Mouse (Mus musculus): ENCODE data around the gene Ly6g6c. TPM values are rescaled to one million over a fixed set of nuclear protein-coding genes. Genes with fewer than 3 reads are reported as not detected.

The Ly6g6c gene
- polyA plus RNA-seq, 1 experiment from 2014 or later, result not detected

GRCm38 (mm10) chr17:35080248-35080647 lies 15.1 kb downstream of the Ly6g6c start:
- Histone ChIP-seq H3K9ac (no peak overlapping the region), H3K4me3 (replicated peaks) (no peak overlapping the region), H3K36me3 (no peaks in the 10 kb centered on the region), H3K27ac (no peak overlapping the region), H3K4me2 (no peak overlapping the region), H3K9me3 (replicated peaks) (no peaks in the 10 kb centered on the region), H3K4me1 (peaks cover 26% of the 10 kb centered on the region), H3K27me3 (no peaks in the 10 kb centered on the region)
- WGBS, result 40% methylated on average over 6 of the region's 6 CpGs
- no peak for ATAC-seq (replicated peaks; ENCODE audit: low FRiP score)

GRCm38 (mm10) chr17:35080710-35081109 lies 15.5 kb downstream of the Ly6g6c start:
- Histone ChIP-seq H3K27ac (no peak overlapping the region), H3K9ac (no peak overlapping the region), H3K4me3 (replicated peaks) (no peak overlapping the region), H3K4me1 (peaks cover 26% of the 10 kb centered on the region), H3K4me2 (no peak overlapping the region), H3K9me3 (replicated peaks) (no peaks in the 10 kb centered on the region), H3K27me3 (no peaks in the 10 kb centered on the region), H3K36me3 (no peaks in the 10 kb centered on the region)
- ATAC-seq (replicated peaks; ENCODE audit: low FRiP score), result no peak
- WGBS, result 80% methylated on average over 4 of the region's 4 CpGs

DNA sequence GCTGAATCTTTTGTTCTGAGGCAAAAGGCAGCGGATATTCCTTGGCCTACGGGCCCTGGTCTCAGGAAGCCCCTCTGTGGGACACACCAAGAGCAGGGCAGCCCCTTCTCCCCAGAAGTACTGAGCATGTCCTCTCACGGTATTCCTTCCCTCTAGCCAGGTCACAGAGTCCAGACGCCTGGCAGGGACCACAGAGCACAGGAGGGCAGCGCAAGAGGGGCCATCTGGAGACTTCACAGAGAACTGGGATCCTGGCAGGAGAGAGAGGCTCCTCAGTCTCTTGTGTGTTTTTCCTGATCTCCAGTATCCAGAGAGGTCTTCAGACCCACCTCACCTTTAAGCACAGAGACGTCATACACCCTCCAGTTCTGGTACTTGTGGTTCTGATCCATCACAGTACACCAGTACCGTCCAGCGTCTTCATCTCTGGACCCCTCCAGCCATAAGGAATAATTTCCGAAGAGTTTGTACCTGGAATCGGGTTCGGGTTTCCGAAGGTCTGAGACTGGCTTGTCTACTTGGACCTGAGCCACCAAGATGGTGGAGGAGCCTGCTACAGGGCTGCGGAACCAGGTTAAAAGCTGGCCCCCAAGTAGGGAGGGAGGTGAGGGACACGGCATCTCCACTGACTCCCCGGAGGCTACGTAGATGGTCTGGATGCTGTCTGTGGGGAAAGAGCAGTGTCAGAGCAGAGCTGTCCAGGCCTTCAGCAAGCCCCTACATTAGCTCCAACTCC lies 17.8 kb downstream of the Ly6g6c start:
- Histone ChIP-seq H3K9me3 (replicated peaks) (no peaks in the 10 kb centered on the region), H3K27ac (no peak overlapping the region), H3K4me2 (no peak overlapping the region), H3K27me3 (no peaks in the 10 kb centered on the region), H3K9ac (no peak overlapping the region), H3K36me3 (no peaks in the 10 kb centered on the region), H3K4me1 (peaks cover 8% of the 10 kb centered on the region; the same call in 1 of the 2 replicates), H3K4me3 (replicated peaks) (no peak overlapping the region)
- 86% methylated on average over 16 of the region's 16 CpGs for WGBS
- no peak for ATAC-seq (replicated peaks; ENCODE audit: low FRiP score)

DNA sequence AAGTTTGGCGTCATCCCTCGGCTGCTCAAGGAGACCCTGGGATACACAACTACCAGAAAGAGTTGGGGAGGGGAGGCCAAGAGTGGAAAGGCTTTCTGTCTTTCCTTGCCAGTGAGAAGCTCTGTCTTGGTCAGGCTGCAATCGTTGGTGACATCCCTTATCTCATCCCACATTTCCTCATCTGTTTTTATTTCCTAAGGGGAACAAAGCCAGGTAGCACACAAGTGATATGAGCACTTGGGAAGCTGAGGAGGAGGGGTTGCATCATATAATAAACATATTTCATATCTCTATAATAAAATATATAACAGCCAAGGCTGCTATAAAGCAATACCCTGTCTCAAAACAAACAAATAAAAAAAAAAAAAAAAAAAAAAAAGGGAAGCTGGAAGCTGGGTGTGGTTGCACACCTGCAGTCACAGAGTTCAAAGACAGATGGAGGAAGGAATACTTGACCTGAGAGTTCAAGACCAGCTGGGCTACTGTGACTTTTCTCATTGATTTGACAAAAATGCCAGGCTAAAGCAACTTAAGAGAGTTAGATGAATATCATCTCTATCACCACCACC lies 18.8 kb downstream of the Ly6g6c start:
- H3K4me1 ChIP-seq, result 0 out of 2 replicates have a peak, but pooled peaks cover 4% of the 10 kb centered on the region
- H3K27me3 ChIP-seq, result no peaks in the 10 kb centered on the region
- 72% methylated on average over 3 of the region's 3 CpGs for WGBS
- H3K4me3 ChIP-seq (replicated peaks), result no peak overlapping the region
- no peak overlapping the region for H3K9ac ChIP-seq
- no peaks in the 10 kb centered on the region for H3K9me3 ChIP-seq (replicated peaks)
- H3K27ac ChIP-seq, result no peak overlapping the region
- ATAC-seq (replicated peaks; ENCODE audit: low FRiP score), result no peak
- no peaks in the 10 kb centered on the region for H3K36me3 ChIP-seq
- no peak overlapping the region for H3K4me2 ChIP-seq

DNA sequence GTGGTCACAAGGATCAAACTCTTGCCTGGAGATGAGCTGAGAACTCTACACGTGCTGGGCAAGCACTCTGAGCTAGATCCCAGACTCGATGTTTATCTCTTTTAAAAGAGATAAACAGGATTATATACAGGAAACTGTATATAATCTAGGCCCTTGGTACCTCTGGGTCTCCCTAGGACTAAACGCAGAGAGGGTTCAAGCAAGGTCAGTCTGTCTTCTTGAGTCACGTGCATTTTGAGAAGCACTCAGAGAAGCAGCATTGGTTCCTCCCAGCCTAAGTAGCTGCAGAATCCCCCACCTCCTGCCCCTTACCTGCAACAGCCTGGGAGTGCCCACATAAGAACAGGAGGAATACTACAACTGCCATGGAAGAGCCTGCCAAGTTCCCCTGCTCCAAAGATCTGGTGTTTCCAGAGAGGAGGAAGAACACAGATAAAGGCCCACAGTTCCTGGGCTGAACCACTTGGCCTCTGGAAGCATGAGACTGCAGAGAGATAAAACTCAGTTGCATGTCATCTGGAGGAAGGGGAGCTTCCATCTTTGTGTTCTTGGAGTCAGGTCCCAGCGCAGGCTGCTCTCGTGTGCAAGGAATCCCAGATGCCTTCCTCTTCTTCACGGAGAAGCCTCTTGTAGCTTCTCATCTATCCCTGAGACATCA lies 20.1 kb downstream of the Ly6g6c start, which contains the start of gene Ly6g6f:
Ly6g6f (minus strand) TSS at position 403 of the 658 bp plus-strand sequence.
- no peak for ATAC-seq (replicated peaks; ENCODE audit: low FRiP score)
- 77% methylated on average over 7 of the region's 7 CpGs for WGBS
- Histone ChIP-seq H3K9me3 (replicated peaks) (no peaks in the 10 kb centered on the region), H3K4me1 (peaks cover 7% of the 10 kb centered on the region), H3K9ac (no peak within 1 kb of the TSS), H3K36me3 (no peaks in the 10 kb centered on the region), H3K27me3 (no peaks in the 10 kb centered on the region), H3K4me3 (replicated peaks) (no peak within 1 kb of the TSS), H3K27ac (no peak within 1 kb of the TSS), H3K4me2 (no peak within 1 kb of the TSS)

DNA sequence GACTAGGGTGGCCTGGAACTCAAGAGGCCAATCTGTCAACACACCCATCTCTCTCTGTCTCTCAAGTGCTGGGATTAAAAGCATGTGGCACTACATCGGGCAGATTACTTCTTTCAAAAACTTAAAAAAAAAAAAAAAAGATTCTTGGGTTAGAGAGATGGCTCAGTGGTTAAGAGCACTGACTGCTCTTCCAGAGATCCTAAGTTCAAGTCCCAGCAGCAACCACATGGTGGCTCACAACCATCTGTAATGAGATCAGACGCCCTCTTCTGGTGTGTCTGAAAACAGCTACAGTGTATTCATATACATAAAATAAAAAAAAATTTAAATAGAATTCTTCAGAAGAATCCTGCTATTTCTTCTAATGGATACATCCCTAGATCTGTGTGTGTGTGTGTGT lies 23.0 kb downstream of the Ly6g6c start:
- peaks cover 18% of the 10 kb centered on the region for H3K36me3 ChIP-seq
- no peak overlapping the region for H3K27ac ChIP-seq
- no peaks in the 10 kb centered on the region for H3K9me3 ChIP-seq (replicated peaks)
- no peak overlapping the region for H3K4me3 ChIP-seq (replicated peaks)
- no peaks in the 10 kb centered on the region for H3K27me3 ChIP-seq
- 53% methylated on average over 2 of the region's 2 CpGs for WGBS
- no peak overlapping the region for H3K4me2 ChIP-seq
- H3K9ac ChIP-seq, result no peak overlapping the region
- ATAC-seq (replicated peaks; ENCODE audit: low FRiP score), result no peak
- H3K4me1 ChIP-seq, result peaks cover 22% of the 10 kb centered on the region

- no peaks in the 10 kb centered on the region for H3K9me3 ChIP-seq (replicated peaks)
- peak within 1 kb of the TSS; percentile 98 for H3K27ac ChIP-seq
- peak within 1 kb of the TSS; percentile 73 for H3K4me2 ChIP-seq
- H3K4me1 ChIP-seq, result peaks cover 22% of the 10 kb centered on the region
- peaks cover 26% of the 10 kb centered on the region for H3K36me3 ChIP-seq
- WGBS, result 3% methylated on average over 67 of the region's 67 CpGs
- H3K4me3 ChIP-seq (replicated peaks), result peak within 1 kb of the TSS; percentile 76
- H3K27me3 ChIP-seq, result no peaks in the 10 kb centered on the region
- H3K9ac ChIP-seq, result peak within 1 kb of the TSS; percentile 81
- ATAC-seq (replicated peaks; ENCODE audit: low FRiP score), result peak; percentile 97
Measured at GRCm38 (mm10) chr17:35088825-35089644, 23.8 kb downstream of the Ly6g6c start, which contains the start of gene Abhd16a. Abhd16a (plus strand) TSS chr17:35089263.

- 66% methylated on average over 8 of the region's 8 CpGs for WGBS
Measured at GRCm38 (mm10) chr17:35090166-35090932, 25.2 kb downstream of the Ly6g6c start.

GRCm38 (mm10) chr17:35092403-35093198 lies 27.4 kb downstream of the Ly6g6c start:
- WGBS, result 80% methylated on average over 14 of the region's 14 CpGs
- Histone ChIP-seq H3K9ac (no peak overlapping the region), H3K4me2 (no peak overlapping the region), H3K9me3 (replicated peaks) (no peaks in the 10 kb centered on the region), H3K4me1 (peaks cover 27% of the 10 kb centered on the region), H3K36me3 (peaks cover 58% of the 10 kb centered on the region), H3K4me3 (replicated peaks) (no peak overlapping the region), H3K27me3 (no peaks in the 10 kb centered on the region), H3K27ac (0 out of 2 replicates have a peak overlapping the region, but pooled peaks have one; percentile 13)
- no peak for ATAC-seq (replicated peaks; ENCODE audit: low FRiP score)

More at GRCm38 (mm10) chr17:35090166-35090932, 25.2 kb downstream of the Ly6g6c start:
- no peaks in the 10 kb centered on the region for H3K27me3 ChIP-seq
- H3K4me1 ChIP-seq, result peaks cover 22% of the 10 kb centered on the region
- H3K36me3 ChIP-seq, result peaks cover 38% of the 10 kb centered on the region
- no peak for ATAC-seq (replicated peaks; ENCODE audit: low FRiP score)
- peak overlapping the region; percentile 73 for H3K4me2 ChIP-seq
- no peaks in the 10 kb centered on the region for H3K9me3 ChIP-seq (replicated peaks)
- peak overlapping the region; percentile 81 for H3K9ac ChIP-seq
- peak overlapping the region; percentile 76 for H3K4me3 ChIP-seq (replicated peaks)
- peak overlapping the region; percentile 98; the same call in 1 of the 2 replicates for H3K27ac ChIP-seq

DNA sequence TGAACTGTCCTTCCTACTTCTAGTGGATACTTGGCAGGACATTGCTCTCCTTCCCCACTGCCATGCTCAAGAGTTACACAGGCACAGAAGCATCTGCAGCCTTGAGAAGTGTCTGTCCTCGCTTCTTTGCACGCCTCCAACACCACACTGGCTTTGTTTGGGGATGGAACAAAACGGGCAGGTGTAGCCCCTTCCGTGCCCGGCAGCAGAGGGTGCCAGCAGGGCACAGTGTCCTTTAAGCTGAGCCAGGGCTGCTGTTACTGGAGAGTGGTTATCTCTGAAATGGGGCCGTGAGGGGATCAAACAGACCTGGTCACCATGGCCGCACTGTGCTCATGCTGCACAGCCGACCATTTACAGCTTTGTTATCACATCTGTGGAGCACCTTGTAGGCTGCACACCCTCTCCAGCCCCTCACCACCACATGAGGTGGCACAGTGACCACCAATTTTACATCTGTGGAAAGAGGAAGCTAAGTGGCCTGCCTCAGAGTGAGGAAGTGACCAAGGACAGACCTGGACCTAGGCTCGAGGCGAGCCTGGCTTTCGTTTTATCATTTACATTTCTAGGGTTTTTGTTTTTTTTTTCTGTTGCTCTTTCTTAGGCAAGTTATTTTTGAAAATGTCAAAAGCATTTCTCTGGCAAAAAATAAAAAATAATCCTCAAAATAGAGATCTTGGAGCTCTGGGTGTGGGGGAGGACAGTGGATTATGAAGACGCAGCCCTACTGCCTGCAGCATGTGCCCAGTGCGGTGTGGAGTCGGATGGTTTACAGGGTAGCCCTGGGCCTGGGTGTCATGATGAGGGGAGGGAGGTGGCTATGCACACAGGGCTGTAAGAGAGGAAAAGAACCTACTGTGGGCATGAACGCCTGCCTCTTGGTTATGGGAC lies 29.5 kb downstream of the Ly6g6c start:
- ATAC-seq (replicated peaks; ENCODE audit: low FRiP score), result no peak
- peaks cover 78% of the 10 kb centered on the region for H3K36me3 ChIP-seq
- 88% methylated on average over 15 of the region's 15 CpGs for WGBS

More for the DNA sequence above, 29.5 kb downstream of the Ly6g6c start:
- Histone ChIP-seq H3K4me1 (peaks cover 30% of the 10 kb centered on the region), H3K27me3 (no peaks in the 10 kb centered on the region), H3K4me2 (no peak overlapping the region), H3K4me3 (replicated peaks) (no peak overlapping the region), H3K9ac (no peak overlapping the region), H3K27ac (no peak overlapping the region), H3K9me3 (replicated peaks) (no peaks in the 10 kb centered on the region)
